In the genomic region with DNA sequence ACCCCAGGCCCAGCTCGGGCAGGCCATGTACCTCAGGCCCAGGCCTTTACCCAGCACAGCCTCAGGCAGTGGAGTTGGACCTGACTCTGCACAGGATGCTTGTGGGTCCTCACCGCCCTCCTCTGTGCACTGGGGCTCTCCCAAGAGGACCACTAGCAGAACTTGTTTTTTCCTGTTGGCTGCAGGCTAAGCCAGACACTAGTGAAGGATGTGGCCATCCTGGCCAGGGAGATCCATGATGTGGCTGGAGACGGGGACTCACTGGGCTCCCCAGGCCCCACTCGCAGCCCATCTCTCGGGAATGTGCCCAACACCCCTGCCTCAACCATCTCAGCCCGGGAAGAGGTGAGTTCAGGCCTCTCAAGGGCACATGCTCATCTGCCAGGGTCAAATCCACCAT, we compare ENCODE assay signal across 8 mouse cellular contexts. TPM values are rescaled to one million over a fixed set of nuclear protein-coding genes. Genes with fewer than 3 reads are reported as not detected.
DNase-seq lines count a peak whose midpoint lies in the region; ATAC-seq lines count a peak whose summit lies in the region.

No protein-coding gene starts in this region.

- peaks cover 31% of the 10 kb centered on the region for H3K4me1 ChIP-seq in midbrain, embryonic 10.5 days
- peaks cover 9% of the 10 kb centered on the region for H3K4me1 ChIP-seq in midbrain, embryonic 14.5 days (ENCODE audit: control insufficient read depth, insufficient read depth, low read length)
- peaks cover 23% of the 10 kb centered on the region for H3K4me1 ChIP-seq in hindbrain, embryonic 15.5 days (replicated peaks)
- H3K4me1 ChIP-seq in stomach, embryonic 14.5 days (ENCODE audit: control insufficient read depth, insufficient read depth, low read length): peaks cover 5% of the 10 kb centered on the region; the same call in 1 of the 2 replicates

- H3K9me3 ChIP-seq in midbrain, embryonic 10.5 days (replicated peaks): no peaks in the 10 kb centered on the region
- no peaks in the 10 kb centered on the region for H3K9me3 ChIP-seq in midbrain, embryonic 14.5 days (ENCODE audit: control insufficient read depth, low read length)
- no peaks in the 10 kb centered on the region for H3K9me3 ChIP-seq in hindbrain, embryonic 15.5 days
- H3K9me3 ChIP-seq in stomach, embryonic 14.5 days (ENCODE audit: control insufficient read depth, low read depth, low read length): no peaks in the 10 kb centered on the region

- no peaks in the 10 kb centered on the region for H3K27me3 ChIP-seq in midbrain, embryonic 10.5 days (ENCODE audit: low read depth, poor library complexity, severe bottlenecking)
- H3K27me3 ChIP-seq in midbrain, embryonic 14.5 days (ENCODE audit: control insufficient read depth, insufficient read depth, low read length): no peaks in the 10 kb centered on the region
- no peaks in the 10 kb centered on the region for H3K27me3 ChIP-seq in hindbrain, embryonic 15.5 days
- no peaks in the 10 kb centered on the region for H3K27me3 ChIP-seq in stomach, embryonic 14.5 days (ENCODE audit: control insufficient read depth, insufficient read depth, low read length)

- DNase-seq in cerebellum, adult 11 months: peak; percentile 16
- no peak for DNase-seq in cerebellum, adult 8-10 months
- DNase-seq in midbrain, embryonic 10.5 days (ENCODE audit: low spot score): no peak
- no peak for DNase-seq in midbrain, embryonic 14.5 days
- no peak for DNase-seq in cerebellum, postnatal 4 days (ENCODE audit: low spot score in 2 of 2)
- DNase-seq in left cerebral cortex, adult 18-20 months (ENCODE audit: low spot score in 2 of 2): no peak

- peak overlapping the region; percentile 75 for H3K27ac ChIP-seq in midbrain, embryonic 10.5 days (replicated peaks)
- no peak overlapping the region for H3K27ac ChIP-seq in midbrain, embryonic 14.5 days (replicated peaks; ENCODE audit: low read depth, low read length)
- H3K27ac ChIP-seq in hindbrain, embryonic 15.5 days (replicated peaks): no peak overlapping the region
- peak overlapping the region; percentile 68 for H3K27ac ChIP-seq in stomach, embryonic 14.5 days (ENCODE audit: low read length)

- H3K36me3 ChIP-seq in midbrain, embryonic 10.5 days: peaks cover 17% of the 10 kb centered on the region
- H3K36me3 ChIP-seq in midbrain, embryonic 14.5 days (ENCODE audit: control insufficient read depth, insufficient read depth, low read length): peaks cover 65% of the 10 kb centered on the region
- peaks cover 44% of the 10 kb centered on the region for H3K36me3 ChIP-seq in hindbrain, embryonic 15.5 days
- peaks cover 31% of the 10 kb centered on the region for H3K36me3 ChIP-seq in stomach, embryonic 14.5 days (ENCODE audit: control insufficient read depth, insufficient read depth, low read length)

- H3K4me2 ChIP-seq in midbrain, embryonic 14.5 days (ENCODE audit: low read length): no peak overlapping the region
- H3K4me2 ChIP-seq in hindbrain, embryonic 15.5 days: no peak overlapping the region
- H3K4me2 ChIP-seq in stomach, embryonic 14.5 days (replicated peaks; ENCODE audit: low read depth, low read length): no peak overlapping the region

- no peak overlapping the region for H3K9ac ChIP-seq in midbrain, embryonic 14.5 days (replicated peaks; ENCODE audit: low read length)
- H3K9ac ChIP-seq in hindbrain, embryonic 15.5 days: peak overlapping the region; percentile 27; the same call in 1 of the 2 replicates
- H3K9ac ChIP-seq in stomach, embryonic 14.5 days (replicated peaks; ENCODE audit: low read depth, low read length): no peak overlapping the region

- no peak for ATAC-seq in midbrain, embryonic 14.5 days (ENCODE audit: low FRiP score, low TSS enrichment)
- 0 out of 2 replicates have a peak, but pooled peaks have one; percentile 1 for ATAC-seq in hindbrain, embryonic 15.5 days (ENCODE audit: low FRiP score, low read depth)
- ATAC-seq in stomach, embryonic 14.5 days (ENCODE audit: insufficient number of reproducible peaks, insufficient read depth, low FRiP score, low read depth): 0 out of 2 replicates have a peak, but pooled peaks have one; percentile 5

- no peak overlapping the region for H3K4me3 ChIP-seq in midbrain, embryonic 10.5 days
- no peak overlapping the region for H3K4me3 ChIP-seq in midbrain, embryonic 14.5 days (replicated peaks; ENCODE audit: low read depth, low read length)
- H3K4me3 ChIP-seq in hindbrain, embryonic 15.5 days: no peak overlapping the region
- no peak overlapping the region for H3K4me3 ChIP-seq in stomach, embryonic 14.5 days (ENCODE audit: low read depth, low read length)

- 71% methylated on average over 6 of the region's 6 CpGs for WGBS in midbrain, embryonic 10.5 days
- WGBS in midbrain, embryonic 14.5 days: 75% methylated on average over 6 of the region's 6 CpGs
- 67% methylated on average over 6 of the region's 6 CpGs for WGBS in hindbrain, embryonic 15.5 days
- 62% methylated on average over 6 of the region's 6 CpGs for WGBS in stomach, embryonic 14.5 days

RNA-seq across cellular contexts. Expression of gene Pld4, which starts 17.7 kb away (rescaled TPM):
- 3.7 and 5.7 TPM in 2 replicates for polyA plus RNA-seq in midbrain, embryonic 10.5 days (2016; fragmentation: Nextera tagmentation; extraction: Ambion mirVana)
- 3.3 and 6.0 TPM in 2 replicates for polyA plus RNA-seq in midbrain, embryonic 14.5 days (2014; fragmentation: Nextera tagmentation; extraction: Ambion mirVana)
- 6.3 and 9.2 TPM in 2 replicates for polyA plus RNA-seq in hindbrain, embryonic 15.5 days (2015; fragmentation: Nextera tagmentation; extraction: Ambion mirVana)
- polyA plus RNA-seq in stomach, embryonic 14.5 days (2014; fragmentation: Nextera tagmentation; extraction: Ambion mirVana): 12.9 and 13.3 TPM in 2 replicates
- total RNA-seq in left cerebral cortex, adult 18-20 months (2021): 1 to 10 TPM; 9.7 to 10.0 TPM

RNA-seq across cellular contexts. Expression of gene Cep170b, which starts 22.5 kb away (rescaled TPM):
- 3.3 and 4.3 TPM in 2 replicates for polyA plus RNA-seq in midbrain, embryonic 10.5 days (2016; fragmentation: Nextera tagmentation; extraction: Ambion mirVana)
- polyA plus RNA-seq in midbrain, embryonic 14.5 days (2014; fragmentation: Nextera tagmentation; extraction: Ambion mirVana): 31.7 and 33.7 TPM in 2 replicates
- polyA plus RNA-seq in hindbrain, embryonic 15.5 days (2015; fragmentation: Nextera tagmentation; extraction: Ambion mirVana): 45.7 and 48.8 TPM in 2 replicates
- polyA plus RNA-seq in stomach, embryonic 14.5 days (2014; fragmentation: Nextera tagmentation; extraction: Ambion mirVana): 15.8 and 16.2 TPM in 2 replicates
- total RNA-seq in left cerebral cortex, adult 18-20 months (2021): 100 to 1,000 TPM; 267 to 284 TPM

RNA-seq across cellular contexts. Expression of gene Ahnak2, which starts 59.7 kb away (rescaled TPM):
- polyA plus RNA-seq in midbrain, embryonic 10.5 days (2016; fragmentation: Nextera tagmentation; extraction: Ambion mirVana): 0.06 and 0.11 TPM in 2 replicates
- 0.62 and 0.75 TPM in 2 replicates for polyA plus RNA-seq in midbrain, embryonic 14.5 days (2014; fragmentation: Nextera tagmentation; extraction: Ambion mirVana)
- 1.8 and 3.3 TPM in 2 replicates for polyA plus RNA-seq in hindbrain, embryonic 15.5 days (2015; fragmentation: Nextera tagmentation; extraction: Ambion mirVana)
- polyA plus RNA-seq in stomach, embryonic 14.5 days (2014; fragmentation: Nextera tagmentation; extraction: Ambion mirVana): 4.6 and 5.0 TPM in 2 replicates
- 1 to 10 TPM; 5.8 to 6.6 TPM for total RNA-seq in left cerebral cortex, adult 18-20 months (2021)

Comparison
In these comparisons a context has a peak if more than half of its experiments do, and no peak if none do; other contexts are left out.
1. H3K27ac ChIP-seq: peak in midbrain, embryonic 10.5 days (single experiment) and stomach, embryonic 14.5 days (single experiment); none in midbrain, embryonic 14.5 days (single experiment) and hindbrain, embryonic 15.5 days (single experiment).